Mouse (Mus musculus) cortical plate, adult 2 months (tissue): ENCODE results near the gene Tspyl3.

ENCODE experiments used
- CTCF ChIP-seq: fragments of 200-500 bp; IDR thresholded peaks from 2 replicates; pipeline ENCODE4 v1.5.1; 2011; ENCODE audit warnings: mild to moderate bottlenecking, control low read depth, low read length; ENCODE audit not compliant: insufficient read depth; ENCODE audit errors: extremely low read depth
- POLR2A ChIP-seq: fragments of 200-500 bp; IDR thresholded peaks from 2 replicates; pipeline ENCODE4 v1.6.1; 2011; ENCODE audit warnings: mild to moderate bottlenecking, low read length, control low read depth; ENCODE audit not compliant: insufficient read depth; ENCODE audit errors: extremely low read depth

DNA sequence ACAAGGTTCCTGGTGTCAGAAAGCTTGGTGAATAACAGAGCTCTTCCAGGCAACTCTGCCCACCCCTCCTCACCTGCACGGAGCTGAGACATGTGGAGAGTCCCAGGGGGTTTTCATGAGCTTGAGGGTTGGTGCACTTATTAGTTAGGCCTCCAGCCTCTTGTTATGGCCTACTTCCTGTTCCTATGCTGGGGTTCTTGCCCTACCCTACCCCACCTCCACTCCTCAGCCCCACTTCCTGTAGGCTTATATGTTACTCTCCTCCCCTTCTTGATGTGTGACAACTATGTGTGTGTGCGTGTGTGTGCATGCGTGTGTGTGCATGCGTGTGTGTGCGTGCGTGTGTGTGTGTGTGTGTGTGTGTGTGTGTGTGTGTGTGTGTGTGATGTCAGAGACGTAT is 37.8 kb upstream of the Tspyl3 start:
- no peak for TF ChIP-seq POLR2A
- no peak for TF ChIP-seq CTCF
